Mouse (Mus musculus): ENCODE measurements around the gene Gm11009.
"Not testable (repeated sequence)": the region's sequence is repeated elsewhere in the genome, so short reads cannot be mapped to it uniquely, and the experiment has no call there.

Gm11009 gene

DNA sequence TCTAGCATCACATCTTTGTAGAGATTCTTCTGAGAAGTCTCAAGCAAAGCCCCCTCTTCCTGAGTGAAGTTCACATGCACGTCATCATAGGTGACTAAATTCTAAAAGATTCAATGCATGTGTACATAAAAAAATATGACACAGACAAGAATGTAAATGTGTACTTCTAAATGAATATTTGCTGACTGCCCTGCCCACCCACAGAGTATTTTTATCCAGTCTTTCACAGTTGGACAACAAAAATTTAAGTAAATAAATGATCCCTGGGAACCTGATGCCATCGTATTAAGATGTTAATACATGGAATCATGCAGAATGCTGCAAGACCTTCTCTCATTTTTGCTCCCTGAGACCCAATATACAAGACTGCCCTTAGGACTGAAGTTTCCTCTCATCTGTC, at the start of gene Gm11009:
TSS of gene Gm11009 (minus strand) at position 101 of the 400 bp plus-strand sequence.
- DNase-seq (ENCODE audit: low spot score in 2 of 2), result not testable (repeated sequence)
